Comparison of ENCODE assay signal across 9 mouse cellular contexts in genomic region chr8:94778473-94778872, GRCm38 (mm10). TPM values are rescaled to one million over a fixed set of nuclear protein-coding genes. Genes with fewer than 3 reads are reported as not detected.
DNase-seq lines count a peak whose midpoint lies in the region; ATAC-seq and TF ChIP-seq lines count a peak whose summit lies in the region.
"Had no signal": no experiment of that assay in that cellular context is flagged by ENCODE, and none has a peak within 500 bp of the region (broad histone marks: within the 10 kb centered on the region; RNA-seq: fewer than 3 reads in every experiment).

No protein-coding gene starts in this region.

- no peak for TF ChIP-seq CTCF in hindbrain, postnatal 0 days (IDR thresholded peaks at IDR 0.05; ENCODE audit: low read depth)
- TF ChIP-seq CTCF in small intestine, adult 2 months (IDR thresholded peaks at IDR 0.05; ENCODE audit: extremely low read depth, insufficient read length, insufficient replicate concordance, low read depth, low read length) = no peak

- WGBS in hindbrain, embryonic 11.5 days = 62% methylated on average over 5 of the region's 5 CpGs
- 54% methylated on average over 5 of the region's 5 CpGs for WGBS in hindbrain, postnatal 0 days
- 46% methylated on average over 5 of the region's 5 CpGs for WGBS in heart, embryonic 13.5 days
- 4% methylated on average over 5 of the region's 5 CpGs for WGBS in small intestine, adult 2 months
- 71% methylated on average over 5 of the region's 5 CpGs for WGBS in midbrain, embryonic 16.5 days

- 0 out of 2 replicates have a peak overlapping the region, but pooled peaks have one; percentile 7 for H3K9ac ChIP-seq in hindbrain, embryonic 11.5 days (ENCODE audit: low read depth, low read length)
- H3K9ac ChIP-seq in hindbrain, postnatal 0 days (replicated peaks; ENCODE audit: low read length) = no peak overlapping the region
- H3K9ac ChIP-seq in heart, embryonic 13.5 days = no peak overlapping the region
- no peak overlapping the region for H3K9ac ChIP-seq in midbrain, embryonic 16.5 days (ENCODE audit: low read depth, low read length)

- DNase-seq in hindbrain, embryonic 11.5 days (ENCODE audit: low spot score) = no peak
- no peak for DNase-seq in hindbrain, postnatal 0 days (ENCODE audit: low spot score)
- peak; percentile 87 to 92 for DNase-seq in kidney, postnatal 36 days
- no peak for DNase-seq in embryo, embryonic 10.5 days (ENCODE audit: low spot score)
- no peak for DNase-seq in c-Kit-positive CD71-positive TER-119-positive erythroid progenitor cells, embryonic 14.5 days (ENCODE audit: low spot score)

- ATAC-seq in hindbrain, embryonic 11.5 days (ENCODE audit: low FRiP score) = peak; percentile 11; the same call in 1 of the 2 replicates
- ATAC-seq in hindbrain, postnatal 0 days = no peak
- no peak for ATAC-seq in heart, embryonic 13.5 days (ENCODE audit: extremely low read depth, insufficient number of reproducible peaks, low FRiP score, low TSS enrichment)
- no peak for ATAC-seq in midbrain, embryonic 16.5 days

- no peaks in the 10 kb centered on the region for H3K36me3 ChIP-seq in hindbrain, embryonic 11.5 days (ENCODE audit: control insufficient read depth, insufficient read depth, low read length)
- H3K36me3 ChIP-seq in hindbrain, postnatal 0 days (ENCODE audit: insufficient read depth, low read length) = no peaks in the 10 kb centered on the region
- no peaks in the 10 kb centered on the region for H3K36me3 ChIP-seq in heart, embryonic 13.5 days
- H3K36me3 ChIP-seq in small intestine, adult 2 months (ENCODE audit: control insufficient read depth, insufficient read depth, low read length) = peaks cover 10% of the 10 kb centered on the region
- H3K36me3 ChIP-seq in midbrain, embryonic 16.5 days (ENCODE audit: control insufficient read depth, insufficient read depth, low read length) = no peaks in the 10 kb centered on the region

- no peaks in the 10 kb centered on the region for H3K9me3 ChIP-seq in hindbrain, embryonic 11.5 days (ENCODE audit: control insufficient read depth, low read length)
- H3K9me3 ChIP-seq in hindbrain, postnatal 0 days (ENCODE audit: low read length) = no peaks in the 10 kb centered on the region
- H3K9me3 ChIP-seq in heart, embryonic 13.5 days = no peaks in the 10 kb centered on the region
- H3K9me3 ChIP-seq in midbrain, embryonic 16.5 days (replicated peaks; ENCODE audit: control insufficient read depth, low read length, poor library complexity, severe bottlenecking) = no peaks in the 10 kb centered on the region

- peaks cover 4% of the 10 kb centered on the region for H3K4me1 ChIP-seq in hindbrain, embryonic 11.5 days (replicated peaks; ENCODE audit: control insufficient read depth, insufficient read depth, low read length)
- peaks cover 11% of the 10 kb centered on the region; the same call in 1 of the 2 replicates for H3K4me1 ChIP-seq in hindbrain, postnatal 0 days (ENCODE audit: insufficient read depth, low read length)
- H3K4me1 ChIP-seq in heart, embryonic 13.5 days = peaks cover 52% of the 10 kb centered on the region
- peaks cover 43% of the 10 kb centered on the region for H3K4me1 ChIP-seq in small intestine, adult 2 months (ENCODE audit: control insufficient read depth, insufficient read depth, insufficient read length, low read length)
- peaks cover 13% of the 10 kb centered on the region for H3K4me1 ChIP-seq in midbrain, embryonic 16.5 days (ENCODE audit: control insufficient read depth, insufficient read depth, low read length)

- H3K4me2 ChIP-seq in hindbrain, embryonic 11.5 days (replicated peaks; ENCODE audit: low read depth, low read length) = no peak overlapping the region
- H3K4me2 ChIP-seq in hindbrain, postnatal 0 days (ENCODE audit: low read depth, low read length) = no peak overlapping the region
- 0 out of 2 replicates have a peak overlapping the region, but pooled peaks have one; percentile 0 for H3K4me2 ChIP-seq in heart, embryonic 13.5 days
- H3K4me2 ChIP-seq in midbrain, embryonic 16.5 days (ENCODE audit: low read length) = no peak overlapping the region

- H3K27me3 ChIP-seq in hindbrain, embryonic 11.5 days (ENCODE audit: control insufficient read depth, insufficient read depth, low read length) = no peaks in the 10 kb centered on the region
- H3K27me3 ChIP-seq in hindbrain, postnatal 0 days (ENCODE audit: insufficient read depth, low read length) = no peaks in the 10 kb centered on the region
- peaks cover 25% of the 10 kb centered on the region for H3K27me3 ChIP-seq in heart, embryonic 13.5 days (replicated peaks)
- H3K27me3 ChIP-seq in small intestine, adult 2 months (ENCODE audit: control insufficient read depth, insufficient read depth, low read length) = no peaks in the 10 kb centered on the region
- H3K27me3 ChIP-seq in midbrain, embryonic 16.5 days (ENCODE audit: control insufficient read depth, insufficient read depth, low read depth, low read length) = no peaks in the 10 kb centered on the region

- TF ChIP-seq POLR2A in small intestine, adult 2 months (IDR thresholded peaks at IDR 0.05; ENCODE audit: low read depth, low read length) = peak; percentile 22; the same call in 1 of the 2 replicates

- no peak overlapping the region for H3K4me3 ChIP-seq in hindbrain, embryonic 11.5 days (ENCODE audit: low read depth, low read length)
- no peak overlapping the region for H3K4me3 ChIP-seq in hindbrain, postnatal 0 days (ENCODE audit: low read length)
- no peak overlapping the region for H3K4me3 ChIP-seq in heart, embryonic 13.5 days
- no peak overlapping the region for H3K4me3 ChIP-seq in small intestine, adult 2 months (ENCODE audit: low read depth, low read length)
- no peak overlapping the region for H3K4me3 ChIP-seq in midbrain, embryonic 16.5 days (ENCODE audit: low read depth, low read length)

- peak overlapping the region; percentile 30; the same call in 1 of the 2 replicates for H3K27ac ChIP-seq in hindbrain, embryonic 11.5 days (ENCODE audit: low read depth, low read length)
- no peak overlapping the region for H3K27ac ChIP-seq in hindbrain, postnatal 0 days
- H3K27ac ChIP-seq in heart, embryonic 13.5 days (replicated peaks) = peak overlapping the region; percentile 66
- peak overlapping the region; percentile 79 for H3K27ac ChIP-seq in small intestine, adult 2 months (ENCODE audit: insufficient read depth, low read depth, low read length)
- H3K27ac ChIP-seq in midbrain, embryonic 16.5 days (ENCODE audit: low read length) = no peak overlapping the region

RNA-seq across cellular contexts. Expression of gene Cx3cl1, which starts 6.7 kb away (rescaled TPM):
- polyA plus RNA-seq in hindbrain, embryonic 11.5 days (2014; fragmentation: Nextera tagmentation; extraction: Ambion mirVana) = 9.9 and 10.9 TPM in 2 replicates
- 99.6 and 100 TPM in 2 replicates for total RNA-seq in hindbrain, postnatal 0 days (2014; rRNA removed)
- polyA plus RNA-seq in hindbrain, postnatal 0 days (2015; fragmentation: Nextera tagmentation; extraction: Ambion mirVana) = 74.1 and 87.9 TPM in 2 replicates
- 11.2 and 12.9 TPM in 2 replicates for polyA plus RNA-seq in heart, embryonic 13.5 days (2015; fragmentation: Nextera tagmentation; extraction: Ambion mirVana)
- 55.9 and 160 TPM in 2 replicates for polyA plus RNA-seq in small intestine, adult 2 months (2012; rRNA removed)
- polyA plus RNA-seq in midbrain, embryonic 16.5 days (2015; fragmentation: Nextera tagmentation; extraction: Ambion mirVana) = 38.4 and 55.8 TPM in 2 replicates

RNA-seq across cellular contexts. Expression of gene Ccl17, which starts 31.8 kb away (rescaled TPM):
- polyA plus RNA-seq in hindbrain, embryonic 11.5 days (2014; fragmentation: Nextera tagmentation; extraction: Ambion mirVana) = not detected in 2 replicates
- not detected in 2 replicates for total RNA-seq in hindbrain, postnatal 0 days (2014; rRNA removed)
- polyA plus RNA-seq in hindbrain, postnatal 0 days (2015; fragmentation: Nextera tagmentation; extraction: Ambion mirVana) = 2.7 and 4.8 TPM in 2 replicates
- polyA plus RNA-seq in heart, embryonic 13.5 days (2015; fragmentation: Nextera tagmentation; extraction: Ambion mirVana) = 0.43 and 0.63 TPM in 2 replicates
- 0.62 and 0.94 TPM in 2 replicates for polyA plus RNA-seq in small intestine, adult 2 months (2012; rRNA removed)
- polyA plus RNA-seq in midbrain, embryonic 16.5 days (2015; fragmentation: Nextera tagmentation; extraction: Ambion mirVana) = 0.40 and 0.62 TPM in 2 replicates
- polyA plus RNA-seq: embryonic facial prominence, embryonic 11.5 days had no signal

RNA-seq across cellular contexts. Expression of gene Ccl22, which starts 33.1 kb away (rescaled TPM):
- not detected in 2 replicates for polyA plus RNA-seq in hindbrain, embryonic 11.5 days (2014; fragmentation: Nextera tagmentation; extraction: Ambion mirVana)
- total RNA-seq in hindbrain, postnatal 0 days (2014; rRNA removed) = 0.05 TPM in 1 of 2 replicates, not detected in the other
- polyA plus RNA-seq in hindbrain, postnatal 0 days (2015; fragmentation: Nextera tagmentation; extraction: Ambion mirVana) = 0.10 and 0.13 TPM in 2 replicates
- not detected in 2 replicates for polyA plus RNA-seq in heart, embryonic 13.5 days (2015; fragmentation: Nextera tagmentation; extraction: Ambion mirVana)
- 4.2 and 6.5 TPM in 2 replicates for polyA plus RNA-seq in small intestine, adult 2 months (2012; rRNA removed)
- polyA plus RNA-seq in midbrain, embryonic 16.5 days (2015; fragmentation: Nextera tagmentation; extraction: Ambion mirVana) = not detected in 2 replicates
- polyA plus RNA-seq: embryonic facial prominence, embryonic 11.5 days had no signal

RNA-seq across cellular contexts. Expression of gene Coq9, which starts 59.6 kb away (rescaled TPM):
- polyA plus RNA-seq in hindbrain, embryonic 11.5 days (2014; fragmentation: Nextera tagmentation; extraction: Ambion mirVana) = 52.3 and 55.0 TPM in 2 replicates
- 109 and 133 TPM in 2 replicates for total RNA-seq in hindbrain, postnatal 0 days (2014; rRNA removed)
- polyA plus RNA-seq in hindbrain, postnatal 0 days (2015; fragmentation: Nextera tagmentation; extraction: Ambion mirVana) = 54.7 and 59.2 TPM in 2 replicates
- polyA plus RNA-seq in heart, embryonic 13.5 days (2015; fragmentation: Nextera tagmentation; extraction: Ambion mirVana) = 133 and 142 TPM in 2 replicates
- 154 and 238 TPM in 2 replicates for polyA plus RNA-seq in small intestine, adult 2 months (2012; rRNA removed)
- polyA plus RNA-seq in midbrain, embryonic 16.5 days (2015; fragmentation: Nextera tagmentation; extraction: Ambion mirVana) = 53.5 and 61.2 TPM in 2 replicates

RNA-seq across cellular contexts. Expression of gene Ciapin1, which starts 59.7 kb away (rescaled TPM):
- 124 and 145 TPM in 2 replicates for polyA plus RNA-seq in hindbrain, embryonic 11.5 days (2014; fragmentation: Nextera tagmentation; extraction: Ambion mirVana)
- total RNA-seq in hindbrain, postnatal 0 days (2014; rRNA removed) = 62.5 and 72.6 TPM in 2 replicates
- 139 and 144 TPM in 2 replicates for polyA plus RNA-seq in hindbrain, postnatal 0 days (2015; fragmentation: Nextera tagmentation; extraction: Ambion mirVana)
- 90.9 and 98.2 TPM in 2 replicates for polyA plus RNA-seq in heart, embryonic 13.5 days (2015; fragmentation: Nextera tagmentation; extraction: Ambion mirVana)
- 16.7 and 32.0 TPM in 2 replicates for polyA plus RNA-seq in small intestine, adult 2 months (2012; rRNA removed)
- polyA plus RNA-seq in midbrain, embryonic 16.5 days (2015; fragmentation: Nextera tagmentation; extraction: Ambion mirVana) = 188 and 194 TPM in 2 replicates

Comparison
In these comparisons a context has a peak if more than half of its experiments do, and no peak if none do; other contexts are left out.
1. H3K27ac ChIP-seq: peak in hindbrain, embryonic 11.5 days (single experiment), heart, embryonic 13.5 days (single experiment) and small intestine, adult 2 months (single experiment); none in hindbrain, postnatal 0 days (single experiment) and midbrain, embryonic 16.5 days (single experiment).
2. DNase-seq: peak in kidney, postnatal 36 days (2 of 2); none in hindbrain, embryonic 11.5 days (single experiment), hindbrain, postnatal 0 days (single experiment), embryo, embryonic 10.5 days (single experiment) and c-Kit-positive CD71-positive TER-119-positive erythroid progenitor cells, embryonic 14.5 days (single experiment).